Mouse (Mus musculus): Measurements from ENCODE around the gene Dnaaf3.

Gene Dnaaf3

GRCm38 (mm10) chr7:4521231-4522003 lies 10.8 kb downstream of the Dnaaf3 start:
- no peak for DNase-seq (ENCODE audit: low spot score in 2 of 2)

- DNase-seq (ENCODE audit: low spot score in 2 of 2), result no peak
Measured at GRCm38 (mm10) chr7:4518487-4518886, 13.8 kb downstream of the Dnaaf3 start.

- no peak for DNase-seq (ENCODE audit: low spot score in 2 of 2)
Measured at GRCm38 (mm10) chr7:4516332-4517050, 15.8 kb downstream of the Dnaaf3 start, which contains the start of gene Tnnt1. Tnnt1 (minus strand) TSS chr7:4516382.

GRCm38 (mm10) chr7:4515853-4516252 lies 16.4 kb downstream of the Dnaaf3 start:
- DNase-seq (ENCODE audit: low spot score in 2 of 2), result no peak

- no peak for DNase-seq (ENCODE audit: low spot score in 2 of 2)
Measured at GRCm38 (mm10) chr7:4513829-4514712, 18.2 kb downstream of the Dnaaf3 start.

- peak in 1 of 2 experiments; percentile 42 for DNase-seq (ENCODE audit: low spot score in 2 of 2)
Measured at GRCm38 (mm10) chr7:4513236-4513635, 19.0 kb downstream of the Dnaaf3 start.

- no peak for DNase-seq (ENCODE audit: low spot score in 2 of 2)
Measured at GRCm38 (mm10) chr7:4511489-4512224, 20.6 kb downstream of the Dnaaf3 start.

GRCm38 (mm10) chr7:4509863-4510608 lies 22.2 kb downstream of the Dnaaf3 start:
- peak; percentile 55 to 60 for DNase-seq (ENCODE audit: low spot score in 2 of 2)

- DNase-seq (ENCODE audit: low spot score in 2 of 2), result no peak
Measured at GRCm38 (mm10) chr7:4508739-4509116, 23.5 kb downstream of the Dnaaf3 start.

- DNase-seq (ENCODE audit: low spot score in 2 of 2), result no peak
Measured at GRCm38 (mm10) chr7:4508062-4508738, 24.1 kb downstream of the Dnaaf3 start.

GRCm38 (mm10) chr7:4507220-4507619 lies 25.0 kb downstream of the Dnaaf3 start:
- no peak for DNase-seq (ENCODE audit: low spot score in 2 of 2)

- no peak for DNase-seq (ENCODE audit: low spot score in 2 of 2)
Measured at GRCm38 (mm10) chr7:4504646-4505435, 27.4 kb downstream of the Dnaaf3 start.

- no peak for DNase-seq (ENCODE audit: low spot score in 2 of 2)
Measured at GRCm38 (mm10) chr7:4503858-4504257, 28.4 kb downstream of the Dnaaf3 start.

- no peak for DNase-seq (ENCODE audit: low spot score in 2 of 2)
Measured at GRCm38 (mm10) chr7:4503100-4503499, 29.2 kb downstream of the Dnaaf3 start.

GRCm38 (mm10) chr7:4502421-4503090 lies 29.7 kb downstream of the Dnaaf3 start:
- no peak for DNase-seq (ENCODE audit: low spot score in 2 of 2)

- peak; percentile 89 to 93 for DNase-seq (ENCODE audit: low spot score in 2 of 2)
Measured at GRCm38 (mm10) chr7:4501558-4502397, 30.5 kb downstream of the Dnaaf3 start, which contains the start of gene Ppp1r12c. Ppp1r12c (minus strand) TSS chr7:4501680.

- DNase-seq (ENCODE audit: low spot score in 2 of 2), result peak; percentile 36 to 42
Measured at GRCm38 (mm10) chr7:4500892-4501471, 31.3 kb downstream of the Dnaaf3 start.

All from natural killer cell, adult 2 months (primary cell).